Mouse (Mus musculus) cerebellum, postnatal 14 days (tissue): ENCODE results near the gene Twf2.
A peak's percentile ranks its signal among the peaks of the same experiment; 100 is the strongest.

Source experiments
- DNase-seq, 2 experiments: peaks; one replicate each; pipeline ENCODE4 v3.0.0; 2021; ENCODE audit warnings: mixed read lengths in 2 of 2

Twf2 gene

DNA sequence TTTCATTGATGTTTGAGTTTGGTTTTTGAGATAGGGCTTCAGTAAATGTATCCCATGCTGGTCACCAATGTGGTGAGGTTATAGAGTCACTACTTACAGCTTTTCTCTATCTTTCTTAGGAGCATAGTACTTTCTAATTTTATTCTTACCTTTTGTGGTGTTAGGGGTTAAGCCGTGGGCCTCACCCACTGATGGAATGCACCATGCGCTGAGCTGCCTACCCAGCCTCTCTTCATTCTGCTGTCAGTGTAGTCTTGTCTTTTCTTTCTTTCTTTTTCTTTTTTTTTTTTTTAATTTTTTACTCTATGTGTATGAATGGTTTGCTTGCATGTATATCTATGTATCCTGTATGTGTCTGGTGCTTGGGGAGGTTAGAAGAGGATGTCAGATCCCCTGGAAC, 23.5 kb upstream of the Twf2 start:
- DNase-seq, result no peak

DNA sequence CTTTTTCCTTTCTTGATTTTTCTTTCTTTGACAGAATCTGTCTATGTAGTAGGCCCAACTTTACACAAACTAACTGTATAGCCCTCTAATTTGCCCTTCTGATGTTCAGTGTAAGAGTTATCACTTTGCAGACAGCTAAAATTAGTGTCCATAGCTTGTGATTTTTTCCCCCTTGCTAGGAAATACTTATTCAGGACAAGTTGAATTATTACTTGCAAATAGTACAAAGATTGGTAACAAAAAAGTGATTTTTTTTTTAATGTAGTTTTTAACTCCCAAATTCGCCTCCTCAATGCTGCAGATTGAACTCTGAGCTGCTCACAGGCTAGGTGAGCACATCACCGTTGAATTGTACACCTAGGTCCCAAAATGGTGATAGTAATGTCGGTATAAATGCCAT, 22.9 kb upstream of the Twf2 start:
- no peak for DNase-seq

DNA sequence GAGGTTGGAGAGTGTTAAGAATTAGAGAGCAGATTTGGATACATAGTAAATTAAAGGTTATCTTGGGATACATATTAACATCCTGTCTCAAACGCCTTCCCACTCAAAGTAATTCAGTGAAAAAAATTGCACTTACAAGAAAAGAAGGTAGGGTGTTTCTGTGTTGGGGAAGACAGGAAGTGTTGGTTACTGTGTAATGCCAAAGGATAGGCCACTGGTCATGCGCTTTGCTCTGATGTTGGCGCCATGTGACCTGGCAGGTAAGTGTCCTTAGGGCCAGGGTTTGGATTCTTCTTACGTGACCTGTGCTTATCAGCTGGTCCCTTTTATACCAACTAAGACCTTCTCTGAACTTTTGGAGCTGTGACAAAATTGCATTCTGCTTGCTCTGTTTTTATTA, 20.8 kb upstream of the Twf2 start:
- DNase-seq, result no peak

DNA sequence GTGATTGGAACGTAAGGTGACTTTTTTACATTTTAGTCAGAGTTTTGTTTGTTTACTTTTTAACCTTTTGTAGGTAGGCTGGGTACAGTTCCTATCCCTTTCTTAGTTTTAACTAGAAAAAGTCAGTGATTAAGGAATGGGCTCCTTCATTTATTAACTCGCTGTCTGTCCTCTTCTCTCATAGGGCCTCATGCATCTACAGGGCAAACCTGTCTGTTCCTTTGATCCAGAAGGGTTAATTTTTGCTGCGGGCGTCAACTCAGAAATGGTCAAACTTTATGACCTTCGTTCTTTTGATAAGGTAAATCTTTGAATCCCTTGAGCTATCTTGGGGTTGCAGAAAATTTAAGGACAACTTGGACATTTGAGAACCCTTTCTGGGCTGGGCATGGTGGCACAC, 18.9 kb upstream of the Twf2 start:
- DNase-seq, result no peak

DNA sequence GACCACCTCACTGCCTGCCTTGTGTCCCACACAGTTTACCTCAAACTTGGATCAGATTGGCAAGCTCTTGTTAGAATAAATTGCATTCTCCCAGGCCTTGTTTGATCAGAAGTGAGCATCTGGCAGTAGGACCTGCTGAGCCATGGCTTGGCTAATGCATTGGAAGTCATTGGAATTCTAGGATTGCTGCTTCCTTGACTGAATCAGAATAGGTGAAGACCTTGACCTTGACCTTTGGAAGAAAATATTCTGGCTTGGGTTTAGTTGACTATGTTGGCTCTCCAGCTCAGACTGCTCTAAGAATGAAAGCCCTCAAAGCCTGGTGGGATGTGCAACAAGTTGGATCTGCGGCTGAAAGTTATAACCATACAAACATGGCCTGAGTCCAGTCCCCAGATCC, 11.6 kb upstream of the Twf2 start:
- no peak for DNase-seq

DNA sequence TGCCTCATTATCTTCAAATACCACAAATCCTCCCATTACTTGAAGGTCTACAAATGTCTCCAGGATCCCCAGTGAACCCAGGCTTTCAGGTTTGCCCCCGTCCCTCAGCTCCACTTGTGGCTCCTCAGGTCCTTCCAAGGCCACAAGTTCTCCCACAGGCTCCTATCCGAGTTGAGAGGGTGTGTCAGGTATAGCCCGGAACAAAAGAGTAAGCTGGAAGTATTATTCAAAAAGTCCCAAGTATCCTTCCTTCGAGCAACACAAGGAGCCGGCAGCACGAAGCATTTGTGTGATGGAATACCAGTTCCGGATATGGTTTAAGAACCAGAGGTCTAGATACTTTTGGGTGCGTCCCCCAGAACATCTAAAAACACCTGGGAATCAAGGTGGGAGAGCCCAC, 10.9 kb upstream of the Twf2 start:
- no peak for DNase-seq

DNA sequence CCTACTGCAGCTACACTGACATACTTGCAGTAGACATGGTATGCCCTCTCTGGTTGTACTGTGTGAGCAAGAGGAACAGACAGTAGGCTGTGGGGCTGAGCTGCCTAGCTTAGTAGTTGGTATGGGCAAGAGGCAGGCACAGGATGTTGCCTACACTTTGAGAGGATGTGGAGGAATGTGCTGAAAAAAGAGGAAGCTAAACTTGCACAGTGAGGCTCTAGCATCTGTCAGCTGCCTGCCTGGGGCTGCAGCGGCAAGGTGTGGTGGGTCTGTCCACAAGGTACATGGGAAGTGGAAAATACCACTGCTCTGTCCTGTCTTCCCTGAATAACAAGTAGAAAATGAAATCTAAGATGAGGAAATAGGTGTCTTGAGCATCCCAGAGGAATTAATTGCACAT, 9.9 kb upstream of the Twf2 start:
- DNase-seq, result no peak

DNA sequence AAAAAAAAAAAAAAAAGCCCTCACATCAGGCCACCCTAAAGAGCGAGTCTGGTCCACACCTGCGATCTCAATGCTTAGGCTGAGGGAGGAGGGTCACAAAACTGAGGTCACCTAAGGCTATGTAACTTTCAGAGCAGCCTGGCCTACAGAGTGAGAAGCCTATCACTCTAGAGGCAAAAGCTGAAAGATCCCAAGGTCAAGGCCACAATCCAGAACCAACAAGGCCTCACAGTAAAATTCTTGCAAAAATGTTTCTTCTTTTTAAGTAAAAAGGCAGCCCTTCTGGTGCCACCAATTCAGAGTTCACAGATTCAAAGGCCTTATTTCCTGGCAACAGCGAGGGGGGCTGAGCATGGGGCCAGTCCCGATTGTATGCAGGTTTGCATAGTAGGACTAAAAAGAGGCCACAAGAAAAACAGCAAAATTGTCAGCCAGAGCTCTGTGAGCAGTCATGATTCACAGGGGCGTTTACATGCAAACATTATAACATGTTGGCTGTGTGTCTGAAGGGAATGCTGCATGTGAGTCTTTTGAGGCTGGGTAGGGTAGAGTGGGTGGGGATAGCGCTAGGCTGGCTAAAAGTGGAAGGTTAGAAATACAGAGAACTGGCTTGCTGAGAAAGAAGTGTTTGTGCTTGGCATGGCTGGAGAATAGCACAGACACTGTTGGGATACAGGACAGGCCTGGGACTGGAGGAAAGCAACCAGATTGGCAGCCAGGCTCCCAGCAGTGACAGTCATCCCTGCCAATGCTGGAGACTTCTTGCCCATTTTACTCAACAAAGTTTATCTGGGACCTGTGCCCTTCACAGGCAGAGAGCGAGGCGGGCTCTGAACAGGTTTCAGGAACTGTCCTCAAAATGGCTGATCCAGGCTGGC, 8.7 kb upstream of the Twf2 start:
- peak; percentile 61 to 80 for DNase-seq

DNA sequence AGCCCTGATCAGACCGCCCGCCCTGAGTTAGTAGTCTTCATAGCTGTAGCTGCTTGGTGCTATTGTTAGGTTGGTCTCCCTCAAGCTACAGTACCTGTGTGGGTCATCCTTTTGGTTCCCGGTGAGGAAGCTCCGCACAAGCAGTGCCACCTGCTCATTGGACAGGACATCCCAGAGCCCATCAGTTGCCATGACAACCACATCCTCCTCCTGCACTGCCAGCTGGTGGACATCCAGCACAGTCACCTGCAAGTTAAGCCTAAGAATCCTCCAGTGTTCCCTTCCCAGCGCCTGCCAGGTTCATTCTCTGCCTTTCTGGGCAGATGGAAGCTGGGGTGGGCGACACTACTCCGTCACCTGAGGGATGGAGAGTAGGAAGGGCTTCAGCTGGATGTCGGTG, 7.2 kb upstream of the Twf2 start:
- DNase-seq, result peak; percentile 83 to 84

DNA sequence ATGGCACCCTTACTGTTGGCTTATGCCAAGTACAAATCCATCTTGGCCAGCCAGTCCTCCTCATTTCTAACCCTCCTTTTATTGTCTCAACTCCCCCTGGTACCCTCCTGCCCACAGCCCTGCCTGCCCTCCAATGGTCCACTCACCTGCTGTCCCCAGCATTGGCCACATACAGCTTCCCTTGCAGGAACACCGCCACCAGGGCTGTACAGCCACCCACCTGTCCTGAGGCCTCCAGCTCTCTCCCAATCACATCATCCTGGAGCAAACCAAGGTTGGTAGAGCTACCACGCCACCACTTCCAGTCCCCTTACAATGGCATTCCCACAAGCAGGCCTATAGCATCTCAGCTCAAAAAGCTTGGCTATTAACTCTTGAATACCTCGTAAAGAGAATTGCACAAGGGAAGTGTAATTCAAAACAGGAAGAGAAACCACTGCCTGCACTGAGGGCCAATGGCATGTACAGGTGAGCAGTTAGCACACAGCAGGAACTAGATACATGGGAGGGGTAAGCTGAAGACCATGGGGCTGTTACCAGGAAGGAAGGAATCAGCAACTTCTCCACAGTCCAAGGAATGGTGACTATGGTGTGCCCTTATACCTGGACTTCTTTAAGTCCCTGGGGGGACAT, 5.7 kb upstream of the Twf2 start:
- DNase-seq, result no peak

DNA sequence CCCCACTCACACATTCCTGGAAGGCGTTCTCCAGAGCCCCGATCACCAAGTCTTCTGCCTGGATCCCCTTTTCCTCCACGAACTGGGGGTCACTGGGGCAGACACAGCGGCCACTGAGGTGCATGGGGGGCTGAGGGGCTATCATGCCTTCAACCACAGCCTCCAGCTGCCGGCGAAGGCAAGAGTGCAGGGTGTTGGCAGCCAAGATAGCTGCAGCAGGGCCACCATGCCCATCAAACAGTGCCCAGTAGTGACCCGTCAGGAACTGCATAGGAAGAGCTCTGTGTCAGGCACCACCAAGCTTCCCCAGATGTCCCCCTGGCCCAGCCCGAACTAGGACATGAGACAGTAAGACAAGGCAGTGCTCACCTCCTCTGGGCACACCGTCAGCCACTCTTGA, 5.2 kb upstream of the Twf2 start:
- DNase-seq, result no peak

DNA sequence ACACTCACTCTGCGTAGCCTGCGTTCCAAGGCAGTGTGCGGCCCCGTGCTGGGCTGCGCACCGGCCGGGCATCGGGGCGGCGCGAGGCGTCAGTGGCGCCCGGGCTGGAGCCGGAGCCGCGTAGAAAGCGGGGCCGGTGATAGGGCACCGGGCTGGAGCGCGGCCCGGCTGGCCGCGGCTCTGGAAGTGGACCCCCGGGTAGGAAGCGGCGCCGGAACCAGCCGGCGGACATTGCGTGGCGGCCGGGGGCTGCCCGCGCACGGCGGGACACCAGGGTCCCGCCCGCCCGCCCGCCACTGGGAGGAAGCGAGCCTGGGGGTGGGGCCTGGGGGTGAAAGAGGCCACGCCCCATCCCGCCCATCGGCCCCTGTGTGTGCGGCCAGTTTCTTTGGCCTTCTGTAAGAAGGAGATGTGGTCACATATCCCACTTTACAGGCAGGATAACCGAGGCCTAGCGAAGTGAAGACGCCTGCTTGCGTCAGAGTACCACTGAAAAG, 3.9 kb upstream of the Twf2 start:
- peak; percentile 51 to 56 for DNase-seq

DNA sequence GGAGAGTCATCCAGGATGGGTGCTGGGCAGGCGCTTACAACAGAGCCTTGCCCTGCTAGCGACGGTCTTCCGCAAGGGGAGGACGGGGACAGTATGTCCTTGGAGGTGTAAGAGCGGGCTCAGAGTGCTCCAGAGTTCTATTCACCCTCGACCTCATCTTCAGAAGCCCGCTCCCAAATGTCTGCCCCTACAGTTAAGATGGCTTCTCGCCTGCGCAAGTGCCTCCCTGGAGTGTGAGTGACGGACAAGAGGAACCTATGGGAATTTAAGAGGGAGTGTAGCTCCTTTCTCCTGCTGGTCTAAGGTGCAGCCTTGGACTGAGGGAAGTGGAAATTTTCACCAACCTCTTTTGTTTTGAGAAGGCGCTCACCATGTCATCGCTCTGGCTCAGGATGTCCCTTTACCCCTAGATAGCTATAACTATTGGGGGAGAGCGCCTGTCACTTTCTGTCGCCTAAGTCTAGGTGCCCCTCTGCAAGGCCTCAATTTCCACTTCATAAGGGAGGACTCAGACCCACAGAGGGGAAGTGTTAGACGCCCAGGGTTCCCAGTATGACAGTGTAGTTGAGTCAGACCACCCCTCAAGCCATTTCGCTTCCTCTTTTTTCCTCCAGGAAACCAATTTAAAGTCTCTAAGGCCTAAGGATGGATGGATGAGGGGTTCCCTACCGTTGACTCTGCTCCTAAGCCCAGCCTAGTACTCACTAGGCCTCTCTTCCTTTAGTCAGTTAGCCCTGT, 3.2 kb upstream of the Twf2 start, which contains the start of gene Ppm1m:
Gene Ppm1m (minus strand): TSS at position 212 of the 738 bp plus-strand sequence.
- DNase-seq, result no peak

DNA sequence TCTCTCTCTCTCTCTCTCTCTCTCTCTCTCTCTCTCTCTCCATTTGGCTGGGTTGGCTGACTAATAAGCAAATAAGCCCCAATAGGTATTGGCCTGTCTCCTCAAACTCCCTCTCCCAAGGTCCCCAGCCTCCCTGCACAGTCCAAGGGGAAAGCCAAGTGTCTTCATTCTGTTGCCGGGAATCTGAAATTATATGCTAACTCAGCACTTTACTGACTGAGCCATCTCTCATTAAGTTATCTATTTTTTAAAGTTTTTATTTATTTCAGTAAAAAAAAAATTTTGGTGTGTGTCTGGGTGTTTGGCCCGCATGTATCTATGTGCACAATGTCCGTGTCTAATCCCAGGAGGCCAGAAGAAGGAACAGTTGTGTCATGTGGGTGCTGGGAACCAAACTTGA, 1.0 kb upstream of the Twf2 start:
- no peak for DNase-seq

DNA sequence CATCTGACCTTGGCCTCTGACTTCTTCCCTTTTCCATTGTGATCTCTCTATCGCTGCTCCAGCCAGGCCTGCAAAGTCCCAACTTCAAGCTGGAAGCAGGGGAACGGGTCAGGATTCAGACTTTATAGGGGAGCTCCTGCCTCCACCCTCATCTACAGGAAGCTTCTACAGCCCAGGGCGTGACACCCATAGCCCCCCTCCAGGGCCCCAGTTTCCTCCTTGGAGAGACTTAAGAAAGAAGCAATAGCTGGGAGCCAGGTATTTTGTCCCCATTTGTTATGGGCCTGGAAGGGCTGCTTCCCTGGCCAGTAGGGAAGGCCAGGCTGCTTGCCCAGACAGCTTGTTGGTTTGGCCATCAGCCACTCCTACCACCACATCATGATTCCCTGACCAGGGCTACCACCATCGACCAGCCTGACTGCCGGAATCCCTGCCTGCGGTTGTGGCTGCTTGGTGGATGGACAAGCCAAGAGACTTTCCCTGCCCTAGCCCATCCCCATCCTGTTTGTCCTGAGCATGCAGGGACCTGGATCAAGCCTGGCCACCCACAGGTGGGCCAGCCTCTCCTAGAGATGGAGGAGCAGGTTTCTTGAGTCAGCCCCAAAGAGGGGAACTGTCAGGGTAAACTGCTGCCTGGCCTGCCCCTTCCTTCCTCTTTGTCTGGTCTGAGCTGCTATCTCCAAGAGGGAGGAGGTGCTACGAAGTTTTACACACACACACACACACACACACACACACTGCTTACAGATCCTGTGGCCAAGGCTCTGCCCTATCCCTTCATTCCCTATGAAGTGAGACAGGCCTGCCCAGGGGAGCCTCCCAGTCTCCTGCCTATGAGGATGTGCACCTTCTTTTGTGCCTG, 1.3 kb downstream of the Twf2 start:
- peak; percentile 85 to 87 for DNase-seq

DNA sequence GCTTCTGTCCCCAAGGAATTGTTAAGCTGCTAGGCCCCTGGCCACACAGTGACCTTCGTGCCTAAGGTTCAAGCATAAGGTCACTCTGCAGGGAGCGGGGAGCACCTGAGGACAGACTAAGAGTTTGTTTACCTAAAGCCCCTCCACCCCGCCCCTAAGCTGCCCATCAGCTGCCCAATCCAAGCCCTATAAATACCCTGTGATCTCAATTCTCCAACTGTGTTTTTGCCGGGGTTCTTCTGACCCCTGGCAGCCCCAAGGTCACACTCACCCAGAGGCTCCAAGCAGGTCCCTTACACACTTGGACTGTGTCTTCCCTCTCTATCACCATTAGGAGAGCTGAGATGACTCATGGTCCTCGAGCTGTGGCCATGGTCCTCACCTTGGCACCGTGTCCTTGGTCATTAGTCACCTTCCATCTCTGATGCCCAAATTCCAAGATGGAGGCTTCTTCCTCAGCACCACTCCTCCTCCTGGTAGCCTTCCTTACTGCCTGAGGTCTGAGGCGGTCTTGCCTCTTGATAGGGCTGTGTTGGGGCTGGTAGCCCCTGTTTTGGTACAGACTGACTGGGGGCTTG, 2.9 kb downstream of the Twf2 start:
- no peak for DNase-seq

DNA sequence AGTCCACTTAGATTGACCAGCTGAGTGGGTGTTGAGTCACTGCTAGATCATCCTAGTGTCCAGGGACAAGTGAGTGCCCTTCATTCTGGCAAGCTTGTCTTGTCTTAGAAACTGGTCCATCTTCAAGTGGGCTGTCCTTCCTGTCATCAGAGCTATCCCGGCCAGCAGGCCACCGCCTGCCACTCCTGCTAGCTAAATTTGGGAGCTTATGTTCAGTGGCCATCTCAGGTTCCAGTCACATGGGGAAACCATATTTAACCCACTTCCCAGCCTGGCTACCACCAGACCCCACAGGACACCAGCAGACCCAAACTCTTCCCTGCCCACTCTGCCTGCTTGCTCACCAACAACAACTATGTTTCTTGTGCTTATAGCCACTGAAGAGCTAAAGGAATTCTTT, 3.6 kb downstream of the Twf2 start:
- DNase-seq, result no peak

DNA sequence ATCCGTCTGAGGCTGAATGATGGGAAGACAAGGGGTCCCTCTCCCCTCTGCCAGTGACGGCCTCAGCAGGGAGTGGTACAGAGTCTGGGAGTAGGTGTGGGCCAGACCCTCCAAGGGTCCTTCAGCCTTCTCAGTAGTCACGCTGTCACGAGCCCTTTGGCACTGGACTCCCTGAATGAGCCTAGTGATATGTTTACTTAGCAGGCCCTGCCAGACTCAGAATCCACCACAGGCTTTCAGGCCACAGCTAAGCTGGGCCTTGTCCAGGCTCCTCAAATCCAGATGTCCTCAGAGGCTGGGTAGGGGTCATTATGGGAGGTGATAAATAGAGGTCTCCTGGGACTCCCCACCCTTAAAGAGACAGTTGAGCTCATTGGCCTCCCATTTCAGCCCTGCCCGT, 5.3 kb downstream of the Twf2 start:
- no peak for DNase-seq

DNA sequence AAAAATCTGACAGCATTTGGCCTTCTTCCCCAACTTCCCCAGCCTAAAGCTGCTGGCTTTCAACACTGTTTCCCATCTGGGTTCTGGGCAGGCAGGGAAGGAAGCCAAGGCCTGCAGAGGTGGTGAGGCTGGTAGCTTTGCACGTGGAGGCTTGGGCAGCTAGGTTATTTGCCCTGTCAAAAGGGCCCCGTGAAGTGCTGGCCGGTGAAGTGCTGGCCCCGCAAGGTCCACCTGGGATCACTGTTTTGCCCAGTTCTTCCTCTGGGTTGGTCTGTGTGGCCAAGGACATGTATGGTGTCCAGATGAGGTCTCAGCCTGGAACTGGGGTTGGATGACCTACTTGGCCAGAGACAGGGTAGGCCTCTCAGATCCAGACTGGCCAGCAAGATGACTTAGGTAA, 7.0 kb downstream of the Twf2 start:
- peak in 1 of 2 experiments; percentile 46 for DNase-seq

DNA sequence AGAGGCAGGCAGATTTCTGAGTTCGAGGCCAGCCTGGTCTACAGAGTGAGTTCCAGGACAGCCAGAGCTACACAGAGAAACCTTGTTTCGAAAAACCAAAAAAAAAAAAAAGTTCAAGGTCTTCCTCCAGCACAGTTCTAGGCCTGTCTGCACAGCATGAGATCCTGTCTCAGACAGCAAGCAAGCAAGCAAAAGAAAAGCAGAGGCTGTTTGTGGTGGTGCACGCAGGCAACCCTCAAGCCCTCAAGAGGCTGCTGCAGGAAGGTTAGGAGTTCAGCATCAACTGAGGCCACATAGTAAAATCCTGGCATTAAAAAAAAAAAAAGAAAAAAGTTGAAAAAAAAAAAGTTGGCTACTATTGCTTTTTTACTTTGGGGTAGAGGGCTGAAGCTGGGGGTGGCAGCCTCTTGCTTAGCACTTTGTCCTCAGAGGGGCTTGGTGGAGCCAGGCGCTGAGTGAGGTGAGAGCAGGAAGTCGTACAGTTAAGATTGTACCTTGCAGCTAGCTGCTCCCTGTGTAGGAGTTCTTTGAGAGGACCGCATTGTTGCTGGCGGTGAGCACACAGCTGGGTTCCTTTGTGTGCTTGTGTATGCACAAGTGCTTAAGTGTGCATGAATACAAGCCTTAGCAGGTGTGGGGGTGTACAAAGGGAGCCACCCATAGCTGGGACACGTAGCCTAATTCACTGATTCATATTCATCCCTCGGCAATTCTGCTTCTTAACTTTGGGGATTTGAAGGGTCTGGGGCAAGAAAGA, 8.1 kb downstream of the Twf2 start:
- DNase-seq, result no peak
